Mouse (Mus musculus) liver, embryonic 13.5 days (tissue): ENCODE results near the gene Chn1. TPM values are rescaled to one million over a fixed set of nuclear protein-coding genes. Genes with fewer than 3 reads are reported as not detected.
A peak's percentile ranks its signal among the peaks of the same experiment; 100 is the strongest.
"Not testable (repeated sequence)": the region's sequence is repeated elsewhere in the genome, so short reads cannot be mapped to it uniquely, and the experiment has no call there.

Experiments used
- ATAC-seq: fragments of 200-750 bp; cut with Nextera tagmentation; 2 replicates; pipeline ENCODE4 v1.8.0; 2017; ENCODE audit warnings: low read depth, mild to moderate bottlenecking, moderate number of reproducible peaks, moderate library complexity
- DNase-seq: peaks from one replicate; pipeline ENCODE4 v3.0.0; 2022
- H3K27ac ChIP-seq: fragments of 300-500 bp; sonication (generic); 2 replicates; pipeline ENCODE4 v1.5.1; 2015; ENCODE audit warnings: moderate library complexity, mild to moderate bottlenecking, inconsistent platforms
- H3K27me3 ChIP-seq: fragments of 300-500 bp; sonication (generic); 2 replicates; pipeline ENCODE4 v1.6.1; 2015; ENCODE audit warnings: mild to moderate bottlenecking, inconsistent platforms
- H3K36me3 ChIP-seq: fragments of 300-500 bp; sonication (generic); 2 replicates; pipeline ENCODE4 v1.6.1; 2015; ENCODE audit warnings: mild to moderate bottlenecking, inconsistent platforms
- H3K4me1 ChIP-seq: fragments of 300-500 bp; sonication (generic); replicated peaks from 2 replicates; pipeline ENCODE4 v1.6.1; 2015; ENCODE audit warnings: inconsistent platforms
- H3K4me2 ChIP-seq: fragments of 300-500 bp; sonication (generic); 2 replicates; pipeline ENCODE4 v1.6.1; 2015; ENCODE audit warnings: inconsistent platforms, mild to moderate bottlenecking, moderate library complexity
- H3K4me3 ChIP-seq: fragments of 300-500 bp; sonication (generic); replicated peaks from 2 replicates; pipeline ENCODE4 v1.5.1; 2015; ENCODE audit warnings: mild to moderate bottlenecking, inconsistent platforms
- H3K9ac ChIP-seq: fragments of 300-500 bp; sonication (generic); 2 replicates; pipeline ENCODE4 v1.6.1; 2015; ENCODE audit warnings: mild to moderate bottlenecking, inconsistent platforms
- H3K9me3 ChIP-seq: fragments of 300-500 bp; sonication (generic); replicated peaks from 2 replicates; pipeline ENCODE4 v1.6.1; 2016; ENCODE audit warnings: inconsistent platforms
- WGBS: fragments of 180-500 bp; shearing (Covaris S2); methylation state at CpG from one replicate; pipeline ENCODE4 v1.1.7; 2015; ENCODE audit not compliant: insufficient replicate concordance; 5-methylcytosine and 5-hydroxymethylcytosine counted together
- polyA plus RNA-seq: library from polyadenylated mRNA; unstranded; fragments of >200 nt; fragmentation: Nextera tagmentation; extraction: Ambion mirVana; gene quantifications from 2 replicates; pipeline ENCODE4 v1.2.1, GENCODE M21; 2015

The Chn1 gene
- 0.96 and 1.1 TPM in 2 replicates for polyA plus RNA-seq

- Histone ChIP-seq H3K4me2 (peak within 1 kb of the TSS; percentile 92), H3K27ac (no peak within 1 kb of the TSS), H3K4me1 (peaks cover 10% of the 10 kb centered on the region), H3K9me3 (no peaks in the 10 kb centered on the region), H3K4me3 (peak within 1 kb of the TSS; percentile 73), H3K9ac (peak within 1 kb of the TSS; percentile 63), H3K27me3 (peaks cover 72% of the 10 kb centered on the region), H3K36me3 (no peaks in the 10 kb centered on the region)
- DNase-seq (peak; percentile 19), ATAC-seq (peak; percentile 64)
- WGBS, result under 1% methylated on average over 118 of the region's 131 CpGs
Measured at GRCm38 (mm10) chr2:73774786-73775682, at the start of gene Chn1. Chn1 (minus strand) TSS chr2:73775346.

GRCm38 (mm10) chr2:73818742-73819141 lies 43.6 kb upstream of the Chn1 start:
- Histone ChIP-seq H3K27ac (no peak overlapping the region), H3K27me3 (no peaks in the 10 kb centered on the region), H3K4me2 (no peak overlapping the region), H3K36me3 (peaks cover 31% of the 10 kb centered on the region), H3K9me3 (no peaks in the 10 kb centered on the region), H3K4me1 (no peaks in the 10 kb centered on the region), H3K4me3 (no peak overlapping the region), H3K9ac (no peak overlapping the region)
- ATAC-seq (no peak), DNase-seq (peak; percentile 80)
- 44% methylated on average over 4 of the region's 4 CpGs for WGBS

- ATAC-seq, result no peak
- no peaks in the 10 kb centered on the region for H3K9me3 ChIP-seq
- H3K4me2 ChIP-seq, result no peak overlapping the region
- no peak overlapping the region for H3K27ac ChIP-seq
- H3K4me1 ChIP-seq, result no peaks in the 10 kb centered on the region
- H3K4me3 ChIP-seq, result no peak overlapping the region
- no peak for DNase-seq
- no peak overlapping the region for H3K9ac ChIP-seq
- WGBS, result 77% methylated on average over 8 of the region's 8 CpGs
- no peaks in the 10 kb centered on the region for H3K36me3 ChIP-seq
- no peaks in the 10 kb centered on the region for H3K27me3 ChIP-seq
Measured at GRCm38 (mm10) chr2:73807609-73808008, 32.5 kb upstream of the Chn1 start.

GRCm38 (mm10) chr2:73800127-73800526 lies 25.0 kb upstream of the Chn1 start:
- 54% methylated on average over 9 of the region's 9 CpGs for WGBS
- not testable (repeated sequence) for H3K36me3 ChIP-seq, DNase-seq, H3K4me1 ChIP-seq, H3K4me3 ChIP-seq, H3K27me3 ChIP-seq, H3K9me3 ChIP-seq, H3K9ac ChIP-seq, H3K4me2 ChIP-seq, ATAC-seq, H3K27ac ChIP-seq

- DNase-seq, result no peak
- no peak for ATAC-seq
- WGBS, result 62% methylated on average over 5 of the region's 5 CpGs
Measured at GRCm38 (mm10) chr2:73798786-73799185, 23.6 kb upstream of the Chn1 start.

GRCm38 (mm10) chr2:73798136-73798535 lies 23.0 kb upstream of the Chn1 start:
- Histone ChIP-seq H3K36me3 (no peaks in the 10 kb centered on the region), H3K9me3 (no peaks in the 10 kb centered on the region), H3K27ac (no peak overlapping the region), H3K4me3 (no peak overlapping the region), H3K4me1 (no peaks in the 10 kb centered on the region), H3K9ac (no peak overlapping the region), H3K4me2 (no peak overlapping the region), H3K27me3 (peaks cover 3% of the 10 kb centered on the region; the same call in 1 of the 2 replicates)
- WGBS, result 54% methylated on average over 4 of the region's 4 CpGs
- DNase-seq, result no peak
- no peak for ATAC-seq

More at GRCm38 (mm10) chr2:73798786-73799185, 23.6 kb upstream of the Chn1 start:
- Histone ChIP-seq H3K4me1 (no peaks in the 10 kb centered on the region), H3K4me3 (no peak overlapping the region), H3K36me3 (no peaks in the 10 kb centered on the region), H3K9ac (no peak overlapping the region), H3K9me3 (no peaks in the 10 kb centered on the region), H3K4me2 (no peak overlapping the region), H3K27ac (no peak overlapping the region), H3K27me3 (peaks cover 3% of the 10 kb centered on the region; the same call in 1 of the 2 replicates)

GRCm38 (mm10) chr2:73791846-73792630 lies 16.9 kb upstream of the Chn1 start:
- peaks cover 7% of the 10 kb centered on the region; the same call in 1 of the 2 replicates for H3K27me3 ChIP-seq
- no peak overlapping the region for H3K9ac ChIP-seq
- H3K27ac ChIP-seq, result no peak overlapping the region
- WGBS, result 48% methylated on average over 19 of the region's 19 CpGs
- H3K36me3 ChIP-seq, result no peaks in the 10 kb centered on the region
- no peak overlapping the region for H3K4me2 ChIP-seq
- H3K4me3 ChIP-seq, result no peak overlapping the region
- ATAC-seq, result no peak
- no peaks in the 10 kb centered on the region for H3K9me3 ChIP-seq
- no peak for DNase-seq
- no peaks in the 10 kb centered on the region for H3K4me1 ChIP-seq

- ATAC-seq (no peak), DNase-seq (no peak)
- Histone ChIP-seq H3K4me3 (no peak overlapping the region), H3K4me2 (no peak overlapping the region), H3K27ac (no peak overlapping the region), H3K9ac (no peak overlapping the region), H3K4me1 (no peaks in the 10 kb centered on the region), H3K36me3 (no peaks in the 10 kb centered on the region), H3K9me3 (no peaks in the 10 kb centered on the region), H3K27me3 (peaks cover 5% of the 10 kb centered on the region; the same call in 1 of the 2 replicates)
- WGBS, result 77% methylated on average over 2 of the region's 2 CpGs
Measured at GRCm38 (mm10) chr2:73790332-73790731, 15.2 kb upstream of the Chn1 start.

- H3K9me3 ChIP-seq, result 0 out of 2 replicates have a peak, but pooled peaks cover 3% of the 10 kb centered on the region
- H3K27ac ChIP-seq, result no peak overlapping the region
- peaks cover 5% of the 10 kb centered on the region; the same call in 1 of the 2 replicates for H3K27me3 ChIP-seq
- 47% methylated on average over 6 of the region's 6 CpGs for WGBS
- no peak overlapping the region for H3K4me2 ChIP-seq
- ATAC-seq (no peak), DNase-seq (no peak)
- H3K9ac ChIP-seq, result no peak overlapping the region
- no peaks in the 10 kb centered on the region for H3K36me3 ChIP-seq
- no peaks in the 10 kb centered on the region for H3K4me1 ChIP-seq
- H3K4me3 ChIP-seq, result no peak overlapping the region
Measured at GRCm38 (mm10) chr2:73788395-73788794, 13.2 kb upstream of the Chn1 start.

GRCm38 (mm10) chr2:73782371-73782905 lies 7.3 kb upstream of the Chn1 start:
- H3K9me3 ChIP-seq, result 0 out of 2 replicates have a peak, but pooled peaks cover 3% of the 10 kb centered on the region
- H3K4me3 ChIP-seq, result no peak overlapping the region
- H3K36me3 ChIP-seq, result no peaks in the 10 kb centered on the region
- H3K27me3 ChIP-seq, result peaks cover 27% of the 10 kb centered on the region
- no peak overlapping the region for H3K4me2 ChIP-seq
- DNase-seq (no peak), ATAC-seq (no peak)
- 10% methylated on average over 9 of the region's 9 CpGs for WGBS
- no peaks in the 10 kb centered on the region for H3K4me1 ChIP-seq
- H3K9ac ChIP-seq, result no peak overlapping the region
- H3K27ac ChIP-seq, result no peak overlapping the region
